Mouse (Mus musculus) liver, adult 2 months (tissue): ENCODE data around the gene Rab44.

Experiments
- CTCF ChIP-seq: fragments of 200-500 bp; IDR thresholded peaks from 2 replicates; pipeline ENCODE4 v1.5.1; 2011; ENCODE audit warnings: low read depth, low read length, control low read depth
- POLR2A ChIP-seq: fragments of 200-500 bp; IDR thresholded peaks from 2 replicates; pipeline ENCODE4 v1.6.1; 2011; ENCODE audit warnings: low read length, control low read depth; ENCODE audit not compliant: insufficient read depth; ENCODE audit errors: extremely low read depth

GRCm38 (mm10) chr17:29155355-29156135, 41.6 kb downstream of the Rab44 start:
- TF ChIP-seq CTCF = no peak
- TF ChIP-seq POLR2A = no peak
